Mouse (Mus musculus) liver, adult 2 months (tissue): Measurements from ENCODE around the gene Enox1.

Source experiments
- CTCF ChIP-seq: fragments of 200-500 bp; IDR thresholded peaks from 2 replicates; pipeline ENCODE4 v1.5.1; 2011; ENCODE audit warnings: low read depth, low read length, control low read depth
- POLR2A ChIP-seq: fragments of 200-500 bp; IDR thresholded peaks from 2 replicates; pipeline ENCODE4 v1.6.1; 2011; ENCODE audit warnings: low read length, control low read depth; ENCODE audit not compliant: insufficient read depth; ENCODE audit errors: extremely low read depth

DNA sequence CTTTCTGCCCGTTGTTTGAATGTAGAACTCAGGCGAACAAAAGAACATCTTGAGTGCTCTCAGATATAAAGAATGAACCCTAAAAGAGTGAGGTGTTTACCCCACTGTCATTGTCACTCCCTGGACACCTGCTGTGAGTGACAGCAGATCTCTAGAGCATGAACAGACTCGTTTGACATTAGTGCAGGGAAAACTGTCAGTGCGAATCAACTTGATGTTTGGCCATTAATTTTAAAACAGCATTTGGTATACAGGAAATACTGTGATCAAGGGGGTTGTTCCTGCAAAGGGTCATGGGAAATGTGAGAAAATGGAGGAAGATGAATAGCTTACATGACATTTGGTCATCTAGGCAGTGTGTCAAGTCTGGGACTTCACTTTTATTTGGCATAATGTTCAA is 101.6 kb downstream of the Enox1 start:
- no peak for TF ChIP-seq POLR2A
- no peak for TF ChIP-seq CTCF
